ENCODE assay signal across 19 mouse cellular contexts in the genomic region with DNA sequence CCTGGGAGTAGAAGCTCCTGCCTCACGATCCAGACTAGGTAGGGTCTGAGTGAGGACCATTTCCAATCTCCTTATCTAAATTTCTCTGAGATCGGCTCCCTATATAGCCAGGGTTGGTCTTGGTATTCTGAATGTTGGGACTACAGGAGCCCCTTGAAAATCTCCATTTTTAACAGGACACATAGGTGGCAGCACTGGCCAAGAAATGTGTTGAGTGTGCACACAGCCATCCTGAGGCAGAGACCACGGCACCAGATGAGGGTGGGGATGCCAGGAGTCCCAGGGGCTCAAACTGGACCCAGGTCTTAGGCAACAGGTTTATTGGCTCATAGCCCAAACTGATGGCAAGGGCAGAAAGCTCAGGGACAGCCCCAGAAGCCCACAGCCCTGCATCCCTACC. TPM values are rescaled to one million over a fixed set of nuclear protein-coding genes. Genes with fewer than 3 reads are reported as not detected.
A peak's percentile ranks its signal among the peaks of the same experiment; 100 is the strongest.
DNase-seq lines count a peak whose midpoint lies in the region; ATAC-seq and TF ChIP-seq lines count a peak whose summit lies in the region.
"Had no signal": no experiment of that assay in that cellular context is flagged by ENCODE, and none has a peak within 500 bp of the region (broad histone marks: within the 10 kb centered on the region; RNA-seq: fewer than 3 reads in every experiment).

No protein-coding gene starts in this region.

- H3K27ac ChIP-seq in forebrain, postnatal 0 days (ENCODE audit: low read depth, low read length) = no peak overlapping the region
- H3K27ac ChIP-seq in forebrain, embryonic 12.5 days = no peak overlapping the region
- no peak overlapping the region for H3K27ac ChIP-seq in left cerebral cortex, adult 2 months
- no peak overlapping the region; the same call in 1 of the 2 replicates for H3K27ac ChIP-seq in midbrain, postnatal 0 days (ENCODE audit: low read depth, low read length)
- H3K27ac ChIP-seq: embryonic facial prominence, embryonic 13.5 days; heart, embryonic 15.5 days; hindbrain, embryonic 15.5 days; macrophage; neural tube, embryonic 13.5 days had no signal

- no peaks in the 10 kb centered on the region for H3K4me1 ChIP-seq in forebrain, postnatal 0 days (ENCODE audit: insufficient read depth)
- no peaks in the 10 kb centered on the region for H3K4me1 ChIP-seq in forebrain, embryonic 12.5 days
- H3K4me1 ChIP-seq in midbrain, postnatal 0 days (ENCODE audit: insufficient read depth, low read length) = no peaks in the 10 kb centered on the region
- H3K4me1 ChIP-seq: embryonic facial prominence, embryonic 13.5 days; hindbrain, embryonic 15.5 days; neural tube, embryonic 13.5 days had no signal

- intact Hi-C loops in left cerebral cortex, adult 2 months (cut with DNase I) = no loop called here
- intact Hi-C loops in left cerebral cortex, postnatal 25 days (cut with DNase I) = no loop called here

- H3K27me3 ChIP-seq in forebrain, postnatal 0 days (ENCODE audit: insufficient read depth, low read length) = no peaks in the 10 kb centered on the region
- no peaks in the 10 kb centered on the region for H3K27me3 ChIP-seq in forebrain, embryonic 12.5 days
- no peaks in the 10 kb centered on the region for H3K27me3 ChIP-seq in midbrain, postnatal 0 days (ENCODE audit: insufficient read depth, low read length)
- H3K27me3 ChIP-seq: embryonic facial prominence, embryonic 13.5 days; heart, embryonic 15.5 days; hindbrain, embryonic 15.5 days; neural tube, embryonic 13.5 days had no signal

- peaks cover 92% of the 10 kb centered on the region for H3K36me3 ChIP-seq in forebrain, postnatal 0 days (ENCODE audit: insufficient read depth)
- peaks cover 100% of the 10 kb centered on the region for H3K36me3 ChIP-seq in forebrain, embryonic 12.5 days (replicated peaks)
- peaks cover 71% of the 10 kb centered on the region for H3K36me3 ChIP-seq in midbrain, postnatal 0 days (ENCODE audit: insufficient read depth, low read length)

- no peak overlapping the region for H3K4me2 ChIP-seq in forebrain, postnatal 0 days (ENCODE audit: low read depth)
- H3K4me2 ChIP-seq in forebrain, embryonic 12.5 days = no peak overlapping the region
- no peak overlapping the region for H3K4me2 ChIP-seq in midbrain, postnatal 0 days (ENCODE audit: low read depth, low read length, poor library complexity, severe bottlenecking)
- H3K4me2 ChIP-seq: embryonic facial prominence, embryonic 13.5 days; heart, embryonic 15.5 days; hindbrain, embryonic 15.5 days; neural tube, embryonic 13.5 days had no signal

- ATAC-seq in forebrain, postnatal 0 days = 0 out of 2 replicates have a peak, but pooled peaks have one; percentile 19
- no peak for ATAC-seq in forebrain, embryonic 12.5 days (ENCODE audit: low FRiP score)
- 0 out of 2 replicates have a peak, but pooled peaks have one; percentile 21 for ATAC-seq in midbrain, postnatal 0 days (ENCODE audit: low FRiP score)
- no peak for ATAC-seq in megakaryocyte-erythroid progenitor cell, adult 5-6 weeks (replicated peaks; ENCODE audit: low FRiP score, low TSS enrichment, poor library complexity, severe bottlenecking)

- no peak overlapping the region for H3K4me3 ChIP-seq in forebrain, postnatal 0 days (ENCODE audit: low read depth, low read length)
- no peak overlapping the region for H3K4me3 ChIP-seq in forebrain, embryonic 12.5 days (replicated peaks)
- H3K4me3 ChIP-seq in left cerebral cortex, adult 2 months = no peak overlapping the region
- no peak overlapping the region for H3K4me3 ChIP-seq in midbrain, postnatal 0 days (ENCODE audit: low read depth, low read length)
- H3K4me3 ChIP-seq: embryonic facial prominence, embryonic 13.5 days; heart, embryonic 15.5 days; hindbrain, embryonic 15.5 days; neural tube, embryonic 13.5 days had no signal

- no peak overlapping the region for H3K9ac ChIP-seq in forebrain, postnatal 0 days
- H3K9ac ChIP-seq in forebrain, embryonic 12.5 days = no peak overlapping the region
- H3K9ac ChIP-seq in midbrain, postnatal 0 days (replicated peaks; ENCODE audit: low read length, poor library complexity, severe bottlenecking) = no peak overlapping the region
- H3K9ac ChIP-seq: embryonic facial prominence, embryonic 13.5 days; heart, embryonic 15.5 days; hindbrain, embryonic 15.5 days; neural tube, embryonic 13.5 days had no signal

- H3K9me3 ChIP-seq in forebrain, postnatal 0 days (ENCODE audit: low read length) = no peaks in the 10 kb centered on the region
- H3K9me3 ChIP-seq in forebrain, embryonic 12.5 days = no peaks in the 10 kb centered on the region
- no peaks in the 10 kb centered on the region for H3K9me3 ChIP-seq in midbrain, postnatal 0 days (ENCODE audit: low read length)
- H3K9me3 ChIP-seq: embryonic facial prominence, embryonic 13.5 days; heart, embryonic 15.5 days; hindbrain, embryonic 15.5 days; neural tube, embryonic 13.5 days had no signal

- TF ChIP-seq CTCF in forebrain, postnatal 0 days (IDR thresholded peaks at IDR 0.05; ENCODE audit: low read depth) = peak; percentile 36; the same call in 1 of the 2 replicates
- peak; percentile 34 for TF ChIP-seq CTCF in left cerebral cortex, adult 2 months (IDR thresholded peaks at IDR 0.05)
- peak; percentile 60 for TF ChIP-seq CTCF in midbrain, postnatal 0 days (IDR thresholded peaks at IDR 0.05)

- DNase-seq in forebrain, postnatal 0 days = peak; percentile 46
- DNase-seq in left cerebral cortex, adult 2 months (ENCODE audit: extremely low spot score in 1 of 2, low spot score in 2 of 2) = no peak
- DNase-seq in left cerebral cortex, postnatal 25 days (ENCODE audit: low spot score in 2 of 2) = no peak
- peak; percentile 32 for DNase-seq in right cerebral cortex, postnatal 14 days
- DNase-seq in right cerebral cortex, adult 18-20 months = no peak
- DNase-seq in midbrain, postnatal 0 days (ENCODE audit: low spot score) = peak; percentile 53
- DNase-seq: cerebellum, postnatal 25 days; gastrocnemius, postnatal 10 days; heart, adult 18-20 months; kidney, adult 11 months; kidney, postnatal 10 days; thymus, postnatal 4 days had no signal

- WGBS in forebrain, postnatal 0 days = 61% methylated on average over 3 of the region's 3 CpGs
- WGBS in forebrain, embryonic 12.5 days = 78% methylated on average over 3 of the region's 3 CpGs
- 69% methylated on average over 3 of the region's 3 CpGs for WGBS in midbrain, postnatal 0 days

RNA-seq across cellular contexts. Expression of gene Ypel1, which starts 18.9 kb away (rescaled TPM):
- total RNA-seq in forebrain, postnatal 0 days (2014; rRNA removed) = 76.7 and 103 TPM in 2 replicates
- polyA plus RNA-seq in forebrain, postnatal 0 days (2015; fragmentation: Nextera tagmentation; extraction: Ambion mirVana) = 123 and 131 TPM in 2 replicates
- 119 and 121 TPM in 2 replicates for polyA plus RNA-seq in forebrain, embryonic 12.5 days (2016; fragmentation: Nextera tagmentation; extraction: Ambion mirVana)
- total RNA-seq in left cerebral cortex, adult 2 months (2021) = 10 to 100 TPM; 36.4 to 40.6 TPM
- total RNA-seq in left cerebral cortex, postnatal 25 days (2021) = 10 to 100 TPM; 46.1 to 50.4 TPM
- total RNA-seq in midbrain, postnatal 0 days (2014; rRNA removed) = 63.5 and 71.0 TPM in 2 replicates
- polyA plus RNA-seq in midbrain, postnatal 0 days (2015; fragmentation: Nextera tagmentation; extraction: Ambion mirVana) = 91.9 and 100 TPM in 2 replicates
- total RNA-seq in megakaryocyte-erythroid progenitor cell, adult 5-6 weeks (2014; fragmentation: Nextera tagmentation) = 2.3 and 3.0 TPM in 2 replicates
- 1.7 TPM in 1 of 2 replicates, not detected in the other for total RNA-seq in megakaryocyte-erythroid progenitor cell, adult 5-6 weeks (2017)

RNA-seq across cellular contexts. Expression of gene Ppil2, which starts 22.7 kb away (rescaled TPM):
- 100 and 104 TPM in 2 replicates for total RNA-seq in forebrain, postnatal 0 days (2014; rRNA removed)
- polyA plus RNA-seq in forebrain, postnatal 0 days (2015; fragmentation: Nextera tagmentation; extraction: Ambion mirVana) = 99.3 and 111 TPM in 2 replicates
- polyA plus RNA-seq in forebrain, embryonic 12.5 days (2016; fragmentation: Nextera tagmentation; extraction: Ambion mirVana) = 149 and 160 TPM in 2 replicates
- 10 to 100 TPM; 85.3 to 89.8 TPM for total RNA-seq in left cerebral cortex, adult 2 months (2021)
- 10 to 100 TPM; 72.7 to 84.5 TPM for total RNA-seq in left cerebral cortex, postnatal 25 days (2021)
- 87.0 and 88.2 TPM in 2 replicates for total RNA-seq in midbrain, postnatal 0 days (2014; rRNA removed)
- 100 and 108 TPM in 2 replicates for polyA plus RNA-seq in midbrain, postnatal 0 days (2015; fragmentation: Nextera tagmentation; extraction: Ambion mirVana)
- total RNA-seq in megakaryocyte-erythroid progenitor cell, adult 5-6 weeks (2014; fragmentation: Nextera tagmentation) = 74.1 and 94.8 TPM in 2 replicates
- 81.5 and 99.2 TPM in 2 replicates for total RNA-seq in megakaryocyte-erythroid progenitor cell, adult 5-6 weeks (2017)

RNA-seq across cellular contexts. Expression of gene 2610318N02Rik, which starts 36.6 kb away (rescaled TPM):
- 3.8 and 5.4 TPM in 2 replicates for total RNA-seq in forebrain, postnatal 0 days (2014; rRNA removed)
- 10.1 and 10.6 TPM in 2 replicates for polyA plus RNA-seq in forebrain, postnatal 0 days (2015; fragmentation: Nextera tagmentation; extraction: Ambion mirVana)
- 79.2 and 79.9 TPM in 2 replicates for polyA plus RNA-seq in forebrain, embryonic 12.5 days (2016; fragmentation: Nextera tagmentation; extraction: Ambion mirVana)
- 1 to 10 TPM; 1.1 to 2.5 TPM for total RNA-seq in left cerebral cortex, adult 2 months (2021)
- total RNA-seq in left cerebral cortex, postnatal 25 days (2021) = 1 to 10 TPM; 1.6 to 1.9 TPM
- 4.3 and 4.5 TPM in 2 replicates for total RNA-seq in midbrain, postnatal 0 days (2014; rRNA removed)
- 5.3 and 5.9 TPM in 2 replicates for polyA plus RNA-seq in midbrain, postnatal 0 days (2015; fragmentation: Nextera tagmentation; extraction: Ambion mirVana)
- total RNA-seq in megakaryocyte-erythroid progenitor cell, adult 5-6 weeks (2014; fragmentation: Nextera tagmentation) = 36.0 and 78.4 TPM in 2 replicates
- total RNA-seq in megakaryocyte-erythroid progenitor cell, adult 5-6 weeks (2017) = 9.3 and 19.2 TPM in 2 replicates
- total RNA-seq: heart, adult 18-20 months had no signal

RNA-seq across cellular contexts. Expression of gene Sdf2l1, which starts 43.8 kb away (rescaled TPM):
- total RNA-seq in forebrain, postnatal 0 days (2014; rRNA removed) = 13.5 and 19.2 TPM in 2 replicates
- 16.2 and 19.9 TPM in 2 replicates for polyA plus RNA-seq in forebrain, postnatal 0 days (2015; fragmentation: Nextera tagmentation; extraction: Ambion mirVana)
- polyA plus RNA-seq in forebrain, embryonic 12.5 days (2016; fragmentation: Nextera tagmentation; extraction: Ambion mirVana) = 63.8 and 66.3 TPM in 2 replicates
- total RNA-seq in left cerebral cortex, adult 2 months (2021) = 10 to 100 TPM; 20.2 to 25.2 TPM
- 10 to 100 TPM; 34.0 to 34.2 TPM for total RNA-seq in left cerebral cortex, postnatal 25 days (2021)
- 8.3 and 18.6 TPM in 2 replicates for total RNA-seq in midbrain, postnatal 0 days (2014; rRNA removed)
- polyA plus RNA-seq in midbrain, postnatal 0 days (2015; fragmentation: Nextera tagmentation; extraction: Ambion mirVana) = 11.5 and 11.8 TPM in 2 replicates
- total RNA-seq in megakaryocyte-erythroid progenitor cell, adult 5-6 weeks (2014; fragmentation: Nextera tagmentation) = 20.4 and 21.1 TPM in 2 replicates
- total RNA-seq in megakaryocyte-erythroid progenitor cell, adult 5-6 weeks (2017) = 29.5 and 40.7 TPM in 2 replicates

RNA-seq across cellular contexts. Expression of gene Ydjc, which starts 56.1 kb away (rescaled TPM):
- 57.4 and 73.2 TPM in 2 replicates for total RNA-seq in forebrain, postnatal 0 days (2014; rRNA removed)
- 44.7 and 45.0 TPM in 2 replicates for polyA plus RNA-seq in forebrain, postnatal 0 days (2015; fragmentation: Nextera tagmentation; extraction: Ambion mirVana)
- polyA plus RNA-seq in forebrain, embryonic 12.5 days (2016; fragmentation: Nextera tagmentation; extraction: Ambion mirVana) = 8.0 and 9.6 TPM in 2 replicates
- total RNA-seq in left cerebral cortex, adult 2 months (2021) = 10 to 100 TPM; 24.0 to 25.4 TPM
- 10 to 100 TPM; 30.6 to 31.5 TPM for total RNA-seq in left cerebral cortex, postnatal 25 days (2021)
- total RNA-seq in midbrain, postnatal 0 days (2014; rRNA removed) = 60.2 and 60.3 TPM in 2 replicates
- 48.9 and 51.8 TPM in 2 replicates for polyA plus RNA-seq in midbrain, postnatal 0 days (2015; fragmentation: Nextera tagmentation; extraction: Ambion mirVana)
- 13.3 and 13.4 TPM in 2 replicates for total RNA-seq in megakaryocyte-erythroid progenitor cell, adult 5-6 weeks (2014; fragmentation: Nextera tagmentation)
- total RNA-seq in megakaryocyte-erythroid progenitor cell, adult 5-6 weeks (2017) = 11.4 and 11.7 TPM in 2 replicates

Comparison
In these comparisons a context has a peak if more than half of its experiments do, and no peak if none do; other contexts are left out.
1. ATAC-seq: peak in forebrain, postnatal 0 days (single experiment) and midbrain, postnatal 0 days (single experiment); none in forebrain, embryonic 12.5 days (single experiment) and megakaryocyte-erythroid progenitor cell, adult 5-6 weeks (single experiment).
2. DNase-seq: peak in forebrain, postnatal 0 days (single experiment), right cerebral cortex, postnatal 14 days (single experiment) and midbrain, postnatal 0 days (single experiment); none in left cerebral cortex, adult 2 months (0 of 2), left cerebral cortex, postnatal 25 days (0 of 2) and right cerebral cortex, adult 18-20 months (single experiment).
3. RNA of gene Ypel1, which starts 18.9 kb away (total RNA-seq): 76.7 to 103 TPM in forebrain, postnatal 0 days, 63.5 to 71.0 TPM in midbrain, postnatal 0 days, 46.1 to 50.4 TPM in left cerebral cortex, postnatal 25 days and 36.4 to 40.6 TPM in left cerebral cortex, adult 2 months; 1.7 to 3.0 TPM in megakaryocyte-erythroid progenitor cell, adult 5-6 weeks; every median in the first group is over 4 times any median in the second.
4. Peak in every context shown above with its lines, with median percentiles within 50 percentile points of each other: CTCF ChIP-seq.